Mouse (Mus musculus) thymus, adult 2 months (tissue): ENCODE measurements at regions not wholly inside any gene's neighbourhood (a gene's known extent, or its start where the extent isn't known, plus 50 kb on each side); places are given as distances from the start of the nearest gene placed in this dataset.

Experiments
- DNase-seq: peaks from one replicate; pipeline ENCODE4 v3.0.0; 2021
- H3K27ac ChIP-seq: fragments of 200-500 bp; 2 replicates; pipeline ENCODE4 v1.5.1; 2012; ENCODE audit warnings: low read length, control low read depth; ENCODE audit not compliant: control insufficient read depth, insufficient read depth
- H3K27me3 ChIP-seq: fragments of 200-500 bp; 2 replicates; pipeline ENCODE4 v1.6.1; 2012; ENCODE audit warnings: mild to moderate bottlenecking, low read length, moderate library complexity, mixed read lengths; ENCODE audit not compliant: control insufficient read depth, insufficient read depth
- H3K36me3 ChIP-seq: fragments of 200-500 bp; 2 replicates; pipeline ENCODE4 v1.6.1; 2012; ENCODE audit warnings: mild to moderate bottlenecking, low read length, moderate library complexity; ENCODE audit not compliant: control insufficient read depth, insufficient read depth
- H3K4me1 ChIP-seq: fragments of 200-500 bp; replicated peaks from 2 replicates; pipeline ENCODE4 v1.6.1; 2012; ENCODE audit warnings: low read length; ENCODE audit not compliant: control insufficient read depth, insufficient read depth
- H3K4me3 ChIP-seq: fragments of 200-500 bp; 2 replicates; pipeline ENCODE4 v1.5.1; 2012; ENCODE audit warnings: mild to moderate bottlenecking, low read length, control low read depth, moderate library complexity; ENCODE audit not compliant: control insufficient read depth, insufficient read depth
- CTCF ChIP-seq: fragments of 200-500 bp; IDR thresholded peaks from 2 replicates; pipeline ENCODE4 v1.5.1; 2012; ENCODE audit warnings: mild to moderate bottlenecking, control low read depth, low read length, moderate library complexity, borderline replicate concordance; ENCODE audit not compliant: control insufficient read depth, poor library complexity, insufficient read depth; ENCODE audit errors: extremely low read depth
- POLR2A ChIP-seq: fragments of 200-500 bp; IDR thresholded peaks from 2 replicates; pipeline ENCODE4 v1.6.1; 2012; ENCODE audit warnings: mild to moderate bottlenecking, low read length, control low read depth, moderate library complexity; ENCODE audit not compliant: control insufficient read depth, poor library complexity, insufficient read depth; ENCODE audit errors: extremely low read depth
- WGBS: fragments of 180-500 bp; shearing (Covaris S2); methylation state at CpG from one replicate; pipeline ENCODE4 v1.1.7; 2018; 5-methylcytosine and 5-hydroxymethylcytosine counted together

DNA sequence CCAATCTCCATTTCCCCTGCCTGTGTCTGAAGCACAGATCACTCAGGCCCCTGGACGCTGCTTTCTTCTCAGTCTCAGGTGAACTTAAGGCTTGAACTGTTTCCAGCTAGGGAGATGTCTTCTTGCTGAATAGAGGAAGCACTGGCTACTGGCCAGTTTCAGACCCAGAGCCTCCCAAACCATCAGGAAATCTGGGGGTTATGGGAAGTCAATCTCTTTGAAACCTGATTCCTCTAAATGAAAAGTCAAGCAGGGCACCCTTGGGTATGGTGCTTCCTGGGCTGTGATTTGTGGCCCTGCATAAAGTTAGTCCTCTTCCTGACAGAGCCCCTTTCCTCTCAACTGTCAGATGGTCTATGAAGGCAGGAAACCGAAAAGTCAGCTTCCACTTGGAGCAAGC, 208.2 kb downstream of the Sptssa start:
- TF ChIP-seq POLR2A: no peak
- no peak for TF ChIP-seq CTCF
- no peaks in the 10 kb centered on the region for H3K4me1 ChIP-seq
- 48% methylated on average over 2 of the region's 2 CpGs for WGBS

DNA sequence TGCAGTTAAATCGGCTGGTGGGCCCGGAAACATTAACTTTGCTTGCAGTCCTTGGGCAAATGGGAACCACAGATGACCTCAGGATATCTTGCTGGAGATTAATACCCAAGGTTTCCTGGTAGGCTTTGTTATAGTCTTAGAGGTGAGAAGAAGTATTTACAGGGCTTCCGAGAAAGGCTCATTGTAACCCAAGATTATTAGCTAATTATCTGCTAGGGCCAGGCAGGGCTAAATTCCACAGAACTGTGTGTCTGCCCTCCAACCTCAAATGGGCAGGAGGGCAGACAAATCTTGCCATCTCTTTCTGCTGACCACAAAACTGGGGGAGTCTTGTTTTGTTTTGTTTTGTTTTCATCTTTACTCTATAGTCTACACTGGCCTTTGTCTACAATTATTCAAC, 209.0 kb downstream of the Sptssa start:
- Histone ChIP-seq H3K36me3 (no peaks in the 10 kb centered on the region), H3K4me1 (no peaks in the 10 kb centered on the region), H3K27ac (no peak overlapping the region), H3K27me3 (no peaks in the 10 kb centered on the region), H3K4me3 (no peak overlapping the region)
- WGBS: 94% methylated on average over 3 of the region's 3 CpGs
- TF ChIP-seq CTCF (no peak), POLR2A (no peak)
- no peak for DNase-seq

More for the DNA sequence above, 208.2 kb downstream of the Sptssa start:
- Histone ChIP-seq H3K36me3 (no peaks in the 10 kb centered on the region), H3K27ac (no peak overlapping the region), H3K27me3 (no peaks in the 10 kb centered on the region), H3K4me3 (no peak overlapping the region)
- DNase-seq: no peak

DNA sequence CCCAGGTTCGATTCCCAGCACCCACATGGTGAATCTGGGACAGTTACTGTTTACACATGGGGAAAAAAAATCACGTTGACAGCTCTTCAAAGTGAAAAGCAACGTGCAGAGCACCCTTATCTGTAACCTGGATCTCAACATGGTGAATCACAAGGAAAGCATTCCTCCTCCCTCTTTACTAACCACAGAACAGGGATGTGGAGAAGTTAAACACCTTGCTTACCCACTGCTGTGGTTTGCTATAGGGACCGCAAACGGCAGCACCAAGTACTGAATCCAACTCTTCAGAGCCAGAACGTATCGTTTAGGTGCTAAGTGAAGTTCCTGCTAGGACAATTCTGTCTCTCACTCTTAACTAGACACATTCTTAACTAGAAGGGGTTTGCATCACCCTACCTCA, 210.0 kb downstream of the Sptssa start:
- TF ChIP-seq POLR2A: no peak
- no peak for TF ChIP-seq CTCF
- Histone ChIP-seq H3K27me3 (no peaks in the 10 kb centered on the region), H3K27ac (no peak overlapping the region), H3K36me3 (no peaks in the 10 kb centered on the region), H3K4me1 (no peaks in the 10 kb centered on the region), H3K4me3 (no peak overlapping the region)
- WGBS: 37% methylated on average over 7 of the region's 7 CpGs
- no peak for DNase-seq

GRCm38 (mm10) chr12:54444416-54444815, 212.0 kb downstream of the Sptssa start:
- 31% methylated on average over 4 of the region's 4 CpGs for WGBS
- DNase-seq: no peak
- H3K27ac ChIP-seq: no peak overlapping the region

DNA sequence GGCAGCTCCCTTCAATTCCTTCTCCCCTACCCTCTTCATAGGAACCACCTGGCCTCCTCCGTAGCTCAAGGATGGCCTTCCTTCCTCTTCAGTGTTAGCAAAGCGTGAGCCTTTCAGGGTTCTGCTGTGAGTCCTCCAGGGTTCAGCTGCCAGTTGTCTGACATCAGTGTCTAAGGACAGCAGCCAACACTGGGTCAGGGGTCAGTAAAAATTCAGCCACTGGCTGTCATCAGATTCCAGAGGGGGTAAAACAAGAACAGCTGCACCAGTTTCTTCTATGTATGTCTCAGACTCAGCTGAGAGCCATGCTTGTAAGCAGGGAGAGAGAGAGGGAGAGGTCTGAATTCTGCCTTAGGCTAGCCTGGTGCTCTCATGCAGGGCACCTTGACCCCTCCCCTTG, 213.1 kb downstream of the Sptssa start:
- DNase-seq: no peak

More at GRCm38 (mm10) chr12:54444416-54444815, 212.0 kb downstream of the Sptssa start:
- H3K4me1 ChIP-seq: no peaks in the 10 kb centered on the region
- no peak overlapping the region for H3K4me3 ChIP-seq
- no peaks in the 10 kb centered on the region for H3K36me3 ChIP-seq
- TF ChIP-seq CTCF (no peak), POLR2A (no peak)
- no peaks in the 10 kb centered on the region for H3K27me3 ChIP-seq

DNA sequence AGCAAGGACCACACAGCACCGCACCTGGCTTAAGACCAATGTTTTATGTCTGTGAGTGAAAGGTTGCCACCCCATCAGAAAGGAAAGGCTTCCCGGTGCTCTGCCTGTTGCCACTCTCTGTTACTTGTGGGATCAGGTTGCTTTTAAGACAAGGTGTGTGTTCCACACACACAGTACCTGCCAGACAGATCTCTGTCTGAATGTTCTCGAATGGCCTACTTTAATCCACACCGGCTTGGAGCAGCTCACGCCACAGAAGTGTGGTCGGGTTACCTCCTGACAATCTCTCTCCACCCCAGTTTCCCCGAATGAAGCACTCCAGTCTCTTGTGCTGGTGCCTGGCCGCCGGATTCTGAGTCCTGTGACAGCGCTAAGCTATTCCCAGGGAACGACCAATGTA, 214.0 kb downstream of the Sptssa start:
- DNase-seq: no peak
- 91% methylated on average over 11 of the region's 11 CpGs for WGBS
- TF ChIP-seq POLR2A: no peak
- TF ChIP-seq CTCF: no peak

More for the DNA sequence above, 213.1 kb downstream of the Sptssa start:
- Histone ChIP-seq H3K27ac (no peak overlapping the region), H3K4me1 (no peaks in the 10 kb centered on the region), H3K27me3 (no peaks in the 10 kb centered on the region), H3K4me3 (no peak overlapping the region), H3K36me3 (no peaks in the 10 kb centered on the region)
- TF ChIP-seq POLR2A (no peak), CTCF (no peak)
- WGBS: 70% methylated on average over 2 of the region's 2 CpGs

More for the DNA sequence above, 214.0 kb downstream of the Sptssa start:
- Histone ChIP-seq H3K27ac (no peak overlapping the region), H3K4me3 (no peak overlapping the region), H3K27me3 (no peaks in the 10 kb centered on the region), H3K36me3 (no peaks in the 10 kb centered on the region), H3K4me1 (no peaks in the 10 kb centered on the region)
